Mouse (Mus musculus): ENCODE data around the gene Defa2. TPM values are rescaled to one million over a fixed set of nuclear protein-coding genes. Genes with fewer than 3 reads are reported as not detected.
"Not testable (repeated sequence)": the region's sequence is repeated elsewhere in the genome, so short reads cannot be mapped to it uniquely, and the experiment has no call there.

Defa2 gene
- total RNA-seq (2021) = not detected
- long read RNA-seq = 0 reads

DNA sequence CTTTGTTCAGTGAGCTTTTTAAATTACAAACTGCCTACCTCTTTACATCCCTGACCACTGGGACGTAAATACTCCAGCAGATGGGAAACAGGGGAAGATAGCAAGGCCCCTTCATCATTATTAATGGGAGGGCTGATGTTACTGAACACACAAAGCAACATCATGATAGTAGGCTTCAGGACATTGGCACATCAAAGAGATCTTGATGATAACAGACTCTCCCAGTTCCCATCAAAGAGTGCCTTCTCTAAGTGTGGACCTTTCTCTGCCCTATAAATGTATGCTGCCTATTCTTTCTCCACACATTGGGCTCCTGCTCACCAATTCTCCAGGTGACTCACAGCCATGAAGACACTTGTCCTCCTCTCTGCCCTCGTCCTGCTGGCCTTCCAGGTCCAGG, at the start of gene Defa2:
Defa2 (plus strand) TSS at position 301 of the 400 bp plus-strand sequence.
- DNase-seq (ENCODE audit: low spot score in 2 of 2) = not testable (repeated sequence)

DNA sequence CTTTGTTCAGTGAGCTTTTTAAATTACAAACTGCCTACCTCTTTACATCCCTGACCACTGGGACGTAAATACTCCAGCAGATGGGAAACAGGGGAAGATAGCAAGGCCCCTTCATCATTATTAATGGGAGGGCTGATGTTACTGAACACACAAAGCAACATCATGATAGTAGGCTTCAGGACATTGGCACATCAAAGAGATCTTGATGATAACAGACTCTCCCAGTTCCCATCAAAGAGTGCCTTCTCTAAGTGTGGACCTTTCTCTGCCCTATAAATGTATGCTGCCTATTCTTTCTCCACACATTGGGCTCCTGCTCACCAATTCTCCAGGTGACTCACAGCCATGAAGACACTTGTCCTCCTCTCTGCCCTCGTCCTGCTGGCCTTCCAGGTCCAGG, 13.2 kb downstream of the Defa2 start, which contains the start of gene Defa33:
Defa33 (plus strand) TSS at position 301 of the 400 bp plus-strand sequence.
- DNase-seq (ENCODE audit: low spot score in 2 of 2) = not testable (repeated sequence)

DNA sequence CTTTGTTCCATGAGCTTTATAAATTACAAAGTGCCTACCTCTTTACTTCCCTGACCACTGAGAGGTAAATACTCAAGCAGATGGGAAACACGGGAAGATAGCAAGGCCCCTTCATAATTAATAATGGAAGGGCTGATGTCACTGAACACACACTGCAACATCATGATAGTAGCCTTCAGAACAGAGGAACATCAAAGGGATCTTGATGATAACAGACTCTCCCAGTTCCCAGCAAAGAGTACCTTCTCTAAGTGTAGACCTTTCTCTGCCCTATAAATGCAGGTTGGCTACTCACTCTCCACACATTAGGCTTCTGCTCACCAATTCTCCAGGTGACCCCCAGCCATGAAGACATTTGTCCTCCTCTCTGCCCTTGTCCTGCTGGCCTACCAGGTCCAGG, 48.8 kb downstream of the Defa2 start, which contains the start of gene Defa36:
Defa36 (plus strand) TSS at position 301 of the 400 bp plus-strand sequence.
- not testable (repeated sequence) for DNase-seq (ENCODE audit: low spot score in 2 of 2)

Other genes starting within 250 kb of the Defa2 start
- gene Defa30, start 243.9 kb upstream of the Defa2 start, total RNA-seq (2021) = not detected
- not detected for gene Defa22, start 216.2 kb upstream of the Defa2 start, total RNA-seq (2021)
- gene Defa31, start 186.9 kb upstream of the Defa2 start, total RNA-seq (2021) = not detected
- not detected for gene Gm15293, start 177.0 kb upstream of the Defa2 start, total RNA-seq (2021)
- not detected for gene Gm15292, start 128.8 kb upstream of the Defa2 start, total RNA-seq (2021)
- not detected for gene Defa27, start 63.0 kb upstream of the Defa2 start, total RNA-seq (2021)
- gene Defa29, start 51.5 kb upstream of the Defa2 start, total RNA-seq (2021) = not detected
- gene Defa33, start 13.3 kb downstream of the Defa2 start, total RNA-seq (2021) = not detected
- gene Defa36, start 48.9 kb downstream of the Defa2 start, total RNA-seq (2021) = not detected
- gene Gm7849, start 78.0 kb downstream of the Defa2 start, total RNA-seq (2021) = not detected
- gene Defa20, start 130.7 kb downstream of the Defa2 start, total RNA-seq (2021) = not detected
- not detected for gene Defa32, start 150.5 kb downstream of the Defa2 start, total RNA-seq (2021)
- gene Defa37, start 186.9 kb downstream of the Defa2 start, total RNA-seq (2021) = not detected
- gene Defa28, start 204.5 kb downstream of the Defa2 start, total RNA-seq (2021) = not detected
- gene Gm7861, start 216.0 kb downstream of the Defa2 start, total RNA-seq (2021) = not detected
- not detected for gene Defa26, start 239.7 kb downstream of the Defa2 start, total RNA-seq (2021)

Measured in layer of hippocampus, adult 18-20 months (tissue).